ENCODE assay signal across 8 mouse cellular contexts in the genomic region with DNA sequence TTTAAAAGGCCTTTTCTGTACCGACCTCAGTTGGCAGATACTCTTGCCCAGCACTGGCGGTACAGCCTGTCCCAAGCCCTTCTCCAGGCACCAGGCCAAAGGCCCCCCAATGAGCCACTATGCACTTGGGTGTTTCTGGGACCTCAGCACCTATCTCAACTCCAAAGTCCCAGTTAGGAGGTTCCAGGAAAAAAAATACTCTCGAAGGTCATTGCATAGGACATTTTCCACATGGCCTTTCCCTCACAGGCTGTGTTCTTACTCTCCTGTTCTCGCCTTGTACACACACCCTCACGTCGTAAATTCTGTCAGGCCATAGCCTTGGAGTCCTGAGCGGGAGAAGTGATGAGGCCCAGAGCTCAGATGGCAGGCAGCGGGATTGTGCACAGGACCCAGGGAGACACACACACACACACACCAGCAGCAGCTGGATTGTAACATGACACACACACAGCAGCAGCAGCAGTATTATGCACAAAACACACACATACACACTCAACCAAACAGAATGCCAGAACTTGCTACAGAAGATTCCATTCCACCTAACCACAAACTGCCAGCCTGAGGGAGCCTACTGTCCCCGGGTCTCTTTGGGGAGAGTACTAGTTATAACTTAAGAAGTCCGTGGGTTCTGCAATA. TPM values are rescaled to one million over a fixed set of nuclear protein-coding genes. Genes with fewer than 3 reads are reported as not detected.
A peak's percentile ranks its signal among the peaks of the same experiment; 100 is the strongest.
DNase-seq lines count a peak whose midpoint lies in the region; ATAC-seq lines count a peak whose summit lies in the region.

No protein-coding gene starts in this region.

- ATAC-seq in hindbrain, embryonic 11.5 days (ENCODE audit: low FRiP score) = no peak
- no peak for ATAC-seq in heart, embryonic 13.5 days (ENCODE audit: extremely low read depth, insufficient number of reproducible peaks, low FRiP score, low TSS enrichment)
- no peak for ATAC-seq in limb, embryonic 15.5 days (ENCODE audit: insufficient number of reproducible peaks, low FRiP score, low TSS enrichment, low read depth)

- peak overlapping the region; percentile 39; the same call in 1 of the 2 replicates for H3K4me3 ChIP-seq in hindbrain, embryonic 10.5 days
- no peak overlapping the region for H3K4me3 ChIP-seq in hindbrain, embryonic 11.5 days (ENCODE audit: low read depth, low read length)
- H3K4me3 ChIP-seq in heart, embryonic 13.5 days = peak overlapping the region; percentile 42
- peak overlapping the region; percentile 29 for H3K4me3 ChIP-seq in limb, embryonic 15.5 days

- no peak for DNase-seq in hindbrain, embryonic 10.5 days (ENCODE audit: low spot score)
- no peak for DNase-seq in hindbrain, embryonic 11.5 days (ENCODE audit: low spot score)
- DNase-seq in Muller cell, postnatal 12 days (ENCODE audit: inconsistent ontology term) = peak; percentile 54
- no peak for DNase-seq in frontal cortex, postnatal 14 days (ENCODE audit: low spot score in 2 of 2)
- no peak for DNase-seq in urinary bladder, postnatal 4 days (ENCODE audit: low spot score in 2 of 2)
- DNase-seq in cerebellum, adult 9-10 months = no peak

- peaks cover 18% of the 10 kb centered on the region for H3K27me3 ChIP-seq in hindbrain, embryonic 10.5 days (ENCODE audit: insufficient read depth, poor library complexity, severe bottlenecking)
- peaks cover 1% of the 10 kb centered on the region; the same call in 1 of the 2 replicates for H3K27me3 ChIP-seq in hindbrain, embryonic 11.5 days (ENCODE audit: control insufficient read depth, insufficient read depth, low read length)
- H3K27me3 ChIP-seq in heart, embryonic 13.5 days (replicated peaks) = no peaks in the 10 kb centered on the region; the same call in 1 of the 2 replicates
- no peaks in the 10 kb centered on the region for H3K27me3 ChIP-seq in limb, embryonic 15.5 days

- peaks cover 19% of the 10 kb centered on the region for H3K4me1 ChIP-seq in hindbrain, embryonic 10.5 days (replicated peaks)
- H3K4me1 ChIP-seq in hindbrain, embryonic 11.5 days (replicated peaks; ENCODE audit: control insufficient read depth, insufficient read depth, low read length) = 0 out of 2 replicates have a peak, but pooled peaks cover 3% of the 10 kb centered on the region
- H3K4me1 ChIP-seq in heart, embryonic 13.5 days = peaks cover 23% of the 10 kb centered on the region
- peaks cover 21% of the 10 kb centered on the region for H3K4me1 ChIP-seq in limb, embryonic 15.5 days

- H3K27ac ChIP-seq in hindbrain, embryonic 10.5 days = no peak overlapping the region; the same call in 1 of the 2 replicates
- no peak overlapping the region for H3K27ac ChIP-seq in hindbrain, embryonic 11.5 days (ENCODE audit: low read depth, low read length)
- peak overlapping the region; percentile 61 for H3K27ac ChIP-seq in heart, embryonic 13.5 days (replicated peaks)
- H3K27ac ChIP-seq in limb, embryonic 15.5 days = peak overlapping the region; percentile 64

- no peaks in the 10 kb centered on the region for H3K9me3 ChIP-seq in hindbrain, embryonic 10.5 days
- no peaks in the 10 kb centered on the region for H3K9me3 ChIP-seq in hindbrain, embryonic 11.5 days (ENCODE audit: control insufficient read depth, low read length)
- H3K9me3 ChIP-seq in heart, embryonic 13.5 days = no peaks in the 10 kb centered on the region
- H3K9me3 ChIP-seq in limb, embryonic 15.5 days = no peaks in the 10 kb centered on the region

- no peak overlapping the region for H3K9ac ChIP-seq in hindbrain, embryonic 11.5 days (ENCODE audit: low read depth, low read length)
- peak overlapping the region; percentile 71 for H3K9ac ChIP-seq in heart, embryonic 13.5 days
- no peak overlapping the region for H3K9ac ChIP-seq in limb, embryonic 15.5 days

- H3K36me3 ChIP-seq in hindbrain, embryonic 10.5 days = no peaks in the 10 kb centered on the region
- H3K36me3 ChIP-seq in hindbrain, embryonic 11.5 days (ENCODE audit: control insufficient read depth, insufficient read depth, low read length) = no peaks in the 10 kb centered on the region
- no peaks in the 10 kb centered on the region for H3K36me3 ChIP-seq in heart, embryonic 13.5 days
- H3K36me3 ChIP-seq in limb, embryonic 15.5 days = no peaks in the 10 kb centered on the region

- WGBS in hindbrain, embryonic 10.5 days = 74% methylated on average over 10 of the region's 10 CpGs
- 67% methylated on average over 10 of the region's 10 CpGs for WGBS in hindbrain, embryonic 11.5 days
- WGBS in heart, embryonic 13.5 days = 35% methylated on average over 10 of the region's 10 CpGs
- WGBS in limb, embryonic 15.5 days = 27% methylated on average over 10 of the region's 10 CpGs

- H3K4me2 ChIP-seq in hindbrain, embryonic 11.5 days (replicated peaks; ENCODE audit: low read depth, low read length) = no peak overlapping the region
- peak overlapping the region; percentile 66 for H3K4me2 ChIP-seq in heart, embryonic 13.5 days
- peak overlapping the region; percentile 39 for H3K4me2 ChIP-seq in limb, embryonic 15.5 days

RNA-seq across cellular contexts. Expression of gene Acot11, which starts 5.8 kb away (rescaled TPM):
- 1.8 and 2.2 TPM in 2 replicates for polyA plus RNA-seq in hindbrain, embryonic 10.5 days (2016; fragmentation: Nextera tagmentation; extraction: Ambion mirVana)
- polyA plus RNA-seq in hindbrain, embryonic 11.5 days (2014; fragmentation: Nextera tagmentation; extraction: Ambion mirVana) = 1.4 and 1.7 TPM in 2 replicates
- 2.2 and 3.9 TPM in 2 replicates for polyA plus RNA-seq in heart, embryonic 13.5 days (2015; fragmentation: Nextera tagmentation; extraction: Ambion mirVana)
- polyA plus RNA-seq in limb, embryonic 15.5 days (2015; fragmentation: Nextera tagmentation; extraction: Ambion mirVana) = 4.0 and 4.8 TPM in 2 replicates

Comparison
In these comparisons a context has a peak if more than half of its experiments do, and no peak if none do; other contexts are left out.
1. H3K27ac ChIP-seq: peak in heart, embryonic 13.5 days (single experiment) and limb, embryonic 15.5 days (single experiment); none in hindbrain, embryonic 10.5 days (single experiment) and hindbrain, embryonic 11.5 days (single experiment).